Mouse (Mus musculus) frontal cortex, postnatal 10 days (tissue): Measurements from ENCODE around the gene Adam30.

Experiments
- DNase-seq, 2 experiments: peaks; one replicate each; pipeline ENCODE4 v3.0.0; 2022; ENCODE audit warnings: low spot score in 2 of 2, mixed read lengths in 1 of 2

Adam30 gene

GRCm38 (mm10) chr3:98185163-98185714 is 24.8 kb downstream of the Adam30 start:
- no peak for DNase-seq

GRCm38 (mm10) chr3:98187777-98188176 is 27.3 kb downstream of the Adam30 start:
- no peak for DNase-seq

- no peak for DNase-seq
Observed at GRCm38 (mm10) chr3:98197711-98198532, 37.5 kb downstream of the Adam30 start.

GRCm38 (mm10) chr3:98199747-98200146 is 39.3 kb downstream of the Adam30 start:
- DNase-seq, result no peak

- no peak for DNase-seq
Observed at GRCm38 (mm10) chr3:98203282-98203681, 42.9 kb downstream of the Adam30 start.

- DNase-seq, result no peak
Observed at GRCm38 (mm10) chr3:98206977-98207376, 46.5 kb downstream of the Adam30 start.

GRCm38 (mm10) chr3:98209161-98209560 is 48.7 kb downstream of the Adam30 start:
- no peak for DNase-seq

GRCm38 (mm10) chr3:98210860-98211259 is 50.4 kb downstream of the Adam30 start:
- DNase-seq, result no peak

- peak; percentile 36 to 42 for DNase-seq
Observed at GRCm38 (mm10) chr3:98211301-98212081, 51.1 kb downstream of the Adam30 start.
